Mouse (Mus musculus) limb, embryonic 15.5 days (tissue): ENCODE measurements at regions not wholly inside any gene's neighbourhood (a gene's known extent, or its start where the extent isn't known, plus 50 kb on each side); places are given as distances from the start of the nearest gene placed in this dataset.

Experiments
- ATAC-seq: fragments of 200-750 bp; cut with Nextera tagmentation; 2 replicates; pipeline ENCODE4 v1.8.0; 2017; ENCODE audit warnings: low read depth, moderate TSS enrichment; ENCODE audit not compliant: insufficient number of reproducible peaks, low FRiP score, low TSS enrichment
- H3K27ac ChIP-seq: fragments of 300-500 bp; sonication (generic); 2 replicates; pipeline ENCODE4 v1.5.1; 2015; ENCODE audit warnings: moderate library complexity, mild to moderate bottlenecking, inconsistent platforms
- H3K27me3 ChIP-seq: fragments of 300-500 bp; sonication (generic); 2 replicates; pipeline ENCODE4 v1.6.1; 2015; ENCODE audit warnings: inconsistent platforms
- H3K36me3 ChIP-seq: fragments of 300-500 bp; sonication (generic); 2 replicates; pipeline ENCODE4 v1.6.1; 2015; ENCODE audit warnings: inconsistent platforms
- H3K4me1 ChIP-seq: fragments of 300-500 bp; sonication (generic); 2 replicates; pipeline ENCODE4 v1.6.1; 2015; ENCODE audit warnings: inconsistent platforms
- H3K4me2 ChIP-seq: fragments of 300-500 bp; sonication (generic); 2 replicates; pipeline ENCODE4 v1.6.1; 2015; ENCODE audit warnings: mild to moderate bottlenecking, inconsistent platforms
- H3K4me3 ChIP-seq: fragments of 300-500 bp; sonication (generic); 2 replicates; pipeline ENCODE4 v1.5.1; 2015; ENCODE audit warnings: mild to moderate bottlenecking, inconsistent platforms
- H3K9ac ChIP-seq: fragments of 300-500 bp; sonication (generic); 2 replicates; pipeline ENCODE4 v1.6.1; 2015; ENCODE audit warnings: inconsistent platforms
- H3K9me3 ChIP-seq: fragments of 300-500 bp; sonication (generic); 2 replicates; pipeline ENCODE4 v1.6.1; 2016; ENCODE audit warnings: inconsistent platforms
- WGBS: fragments of 180-500 bp; shearing (Covaris S2); methylation state at CpG from one replicate; pipeline ENCODE4 v1.1.7; 2015; 5-methylcytosine and 5-hydroxymethylcytosine counted together

DNA sequence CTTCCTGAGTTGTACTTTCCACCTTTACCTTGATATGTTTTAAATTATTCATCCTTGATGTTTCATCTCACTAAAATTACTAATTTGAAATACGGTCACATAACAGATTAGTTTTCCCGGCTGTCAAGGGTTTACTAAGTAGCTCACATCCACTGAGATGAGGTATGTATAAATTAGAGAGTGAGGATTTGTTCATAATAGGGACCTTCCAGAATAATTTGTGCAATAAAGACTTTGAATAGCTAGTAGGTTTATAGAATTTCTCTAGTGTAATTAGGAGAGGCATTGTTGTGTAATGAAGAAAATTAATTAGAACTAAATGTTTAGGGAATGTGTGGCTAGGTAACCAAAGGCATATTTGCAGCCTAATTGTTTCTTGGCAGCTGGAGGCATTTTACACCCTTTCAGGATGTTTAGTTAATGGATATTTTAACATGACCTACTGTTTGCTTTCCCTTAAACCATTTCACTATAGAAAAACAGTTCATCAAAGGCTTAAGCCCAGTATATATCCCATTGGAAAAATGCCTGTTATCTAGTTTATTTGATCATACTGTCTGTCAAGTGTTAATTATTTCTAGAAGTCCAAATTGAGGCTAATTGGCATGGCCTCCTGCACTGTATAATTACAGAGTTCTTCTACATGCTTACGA is 70.8 kb downstream of the Mat2b start:
- 55% methylated on average over 3 of the region's 3 CpGs for WGBS

DNA sequence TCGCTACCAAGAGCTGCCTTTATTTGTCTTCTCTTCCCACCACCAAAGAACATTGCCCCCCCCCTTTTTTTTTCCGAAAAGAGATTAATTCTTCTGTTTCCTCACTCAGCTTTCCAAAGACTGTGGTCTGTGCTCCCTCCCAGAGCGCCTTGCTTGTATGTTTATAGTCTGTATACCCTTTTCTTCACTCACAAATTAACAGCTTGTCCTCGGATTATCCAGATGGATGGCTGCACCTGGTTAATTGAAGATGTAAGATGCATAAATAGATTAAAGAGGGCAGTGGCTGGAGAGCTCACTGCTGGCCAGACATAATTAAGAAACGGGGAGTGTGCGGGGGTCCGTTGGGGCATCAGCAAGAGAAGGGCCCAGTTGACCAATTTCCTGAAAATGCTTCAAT is 75.0 kb downstream of the Mat2b start:
- Histone ChIP-seq H3K36me3 (no peaks in the 10 kb centered on the region), H3K4me3 (no peak overlapping the region), H3K4me1 (no peaks in the 10 kb centered on the region), H3K27ac (no peak overlapping the region), H3K9ac (no peak overlapping the region), H3K9me3 (no peaks in the 10 kb centered on the region), H3K27me3 (no peaks in the 10 kb centered on the region), H3K4me2 (no peak overlapping the region)
- 58% methylated on average over 7 of the region's 7 CpGs for WGBS
- ATAC-seq: no peak

More for the DNA sequence above, 70.8 kb downstream of the Mat2b start:
- Histone ChIP-seq H3K4me3 (no peak overlapping the region), H3K36me3 (no peaks in the 10 kb centered on the region), H3K9ac (no peak overlapping the region), H3K27me3 (no peaks in the 10 kb centered on the region), H3K9me3 (no peaks in the 10 kb centered on the region), H3K4me2 (no peak overlapping the region), H3K27ac (no peak overlapping the region), H3K4me1 (no peaks in the 10 kb centered on the region)
- no peak for ATAC-seq

DNA sequence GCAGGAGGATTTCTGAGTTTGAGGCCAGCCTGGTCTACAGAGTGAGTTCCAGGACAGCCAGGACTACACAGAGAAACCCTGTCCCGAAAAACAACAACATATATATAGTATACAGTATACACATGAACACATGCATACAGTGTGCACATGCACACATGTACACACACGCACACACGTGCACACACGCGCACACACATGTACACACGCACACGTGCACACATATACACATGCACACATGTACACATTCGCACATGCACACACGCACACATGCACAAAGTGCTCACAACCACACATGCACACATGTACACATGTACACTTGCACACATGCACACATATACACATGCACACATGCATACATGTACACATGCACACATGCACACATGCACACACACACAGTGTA is 92.0 kb downstream of the Mat2b start:
- WGBS: 92% methylated on average over 9 of the region's 9 CpGs
- Histone ChIP-seq H3K9me3 (no peaks in the 10 kb centered on the region), H3K4me3 (no peak overlapping the region), H3K4me1 (peaks cover 9% of the 10 kb centered on the region; the same call in 1 of the 2 replicates), H3K27me3 (no peaks in the 10 kb centered on the region), H3K36me3 (no peaks in the 10 kb centered on the region), H3K9ac (no peak overlapping the region), H3K27ac (no peak overlapping the region), H3K4me2 (no peak overlapping the region)
- no peak for ATAC-seq

DNA sequence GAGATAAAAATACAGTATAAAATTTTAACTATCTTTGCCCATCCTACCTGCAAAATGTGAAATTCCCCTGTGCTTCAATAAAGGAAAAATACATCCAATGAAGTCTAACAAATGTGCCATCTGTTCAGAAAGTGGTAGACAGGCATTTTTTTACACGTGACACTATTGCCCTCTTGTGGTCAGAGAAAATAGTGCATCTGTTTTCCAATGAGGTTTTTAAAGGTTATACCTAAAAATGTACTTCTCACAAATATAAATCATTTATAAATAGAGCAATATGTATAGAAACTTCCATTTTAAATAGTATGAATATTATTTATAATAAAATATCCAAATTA is 93.5 kb downstream of the Mat2b start:
- Histone ChIP-seq H3K36me3 (no peaks in the 10 kb centered on the region), H3K9ac (no peak overlapping the region), H3K4me1 (peaks cover 9% of the 10 kb centered on the region; the same call in 1 of the 2 replicates), H3K27ac (no peak overlapping the region), H3K4me3 (no peak overlapping the region), H3K4me2 (no peak overlapping the region), H3K9me3 (no peaks in the 10 kb centered on the region), H3K27me3 (no peaks in the 10 kb centered on the region)
- 0% methylated on average over 1 of the region's 1 CpGs for WGBS
- no peak for ATAC-seq

DNA sequence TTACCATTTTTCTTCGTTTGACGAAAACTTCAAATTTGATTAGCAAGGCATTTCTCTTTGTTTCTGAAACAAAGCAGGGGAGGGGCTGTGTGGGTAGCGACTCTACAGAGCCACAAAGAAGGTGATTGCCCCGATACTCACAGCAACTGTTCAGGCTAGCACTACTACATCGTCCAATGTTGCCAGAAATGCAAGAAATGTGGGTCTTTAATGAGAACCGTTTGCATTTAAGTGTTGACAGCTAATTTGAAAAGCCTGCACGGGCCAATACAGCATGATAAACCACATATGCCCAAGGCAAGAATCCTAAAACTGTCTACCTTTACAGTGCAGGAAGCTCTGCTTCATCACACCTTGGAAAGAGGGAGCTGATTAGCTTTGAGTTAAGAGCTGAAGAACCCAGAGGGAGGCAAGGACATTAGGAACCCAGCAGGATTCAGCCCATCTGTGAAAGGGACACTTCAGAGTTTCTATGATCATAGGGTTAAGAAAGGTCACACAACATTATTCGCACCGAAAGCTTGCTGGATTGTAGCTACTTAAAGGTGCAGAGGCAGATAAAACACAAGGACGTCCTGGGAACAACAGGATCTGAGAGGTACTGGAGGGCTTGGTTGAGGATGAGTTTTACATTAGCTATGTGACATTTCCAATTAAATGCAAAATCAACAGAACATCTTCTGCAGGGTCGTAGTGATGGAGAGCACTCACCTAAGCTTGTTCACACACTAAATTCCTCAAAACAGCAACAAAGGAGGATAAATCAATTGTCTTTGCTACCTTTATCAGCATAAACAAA is 94.0 kb downstream of the Mat2b start:
- no peak overlapping the region for H3K9ac ChIP-seq
- no peaks in the 10 kb centered on the region for H3K27me3 ChIP-seq
- WGBS: 13% methylated on average over 11 of the region's 11 CpGs
- no peaks in the 10 kb centered on the region for H3K36me3 ChIP-seq
- H3K27ac ChIP-seq: no peak overlapping the region
- ATAC-seq: no peak
- no peak overlapping the region for H3K4me3 ChIP-seq
- peaks cover 9% of the 10 kb centered on the region; the same call in 1 of the 2 replicates for H3K4me1 ChIP-seq
- H3K4me2 ChIP-seq: no peak overlapping the region
- no peaks in the 10 kb centered on the region for H3K9me3 ChIP-seq

DNA sequence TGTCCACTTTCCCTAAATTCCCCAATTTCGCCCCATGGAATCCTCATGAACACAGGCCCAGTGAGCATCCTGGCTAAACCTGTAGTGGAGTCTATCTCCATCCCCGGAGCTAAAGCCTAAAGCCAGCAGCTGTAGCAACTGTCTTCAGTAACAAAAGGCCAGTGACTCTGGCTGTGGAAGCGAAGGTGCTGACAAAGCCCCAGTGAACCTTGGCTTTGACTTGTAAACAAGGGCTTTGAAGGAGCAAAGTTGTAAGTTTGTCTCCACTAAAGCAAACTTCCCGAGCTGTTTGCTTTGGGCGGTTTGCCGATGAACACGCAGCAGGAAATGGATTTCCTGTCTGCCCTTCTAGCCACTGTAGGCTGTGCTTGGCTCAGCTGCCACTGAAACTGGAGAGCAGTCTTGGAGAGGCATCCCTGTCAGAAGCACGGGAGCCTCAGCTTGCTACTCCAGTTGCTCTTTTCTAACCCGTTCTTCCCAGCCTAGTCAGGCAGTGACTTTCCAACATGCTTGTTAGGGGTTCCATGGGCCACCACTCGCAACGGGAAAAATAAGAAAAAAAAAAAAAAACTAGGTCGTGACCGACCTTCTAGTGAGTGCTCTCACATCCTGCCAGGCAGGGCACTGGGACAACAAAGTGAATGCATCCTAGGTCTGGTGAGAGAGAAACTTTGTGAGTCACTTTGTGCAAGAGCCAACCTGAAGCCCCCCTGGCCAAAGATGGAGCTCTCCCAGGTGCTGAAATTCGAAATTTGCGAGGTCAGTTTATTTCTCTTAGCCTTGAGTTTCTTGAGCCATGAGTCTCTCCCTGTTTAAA is 94.8 kb downstream of the Mat2b start:
- Histone ChIP-seq H3K27me3 (no peaks in the 10 kb centered on the region), H3K4me1 (peaks cover 9% of the 10 kb centered on the region; the same call in 1 of the 2 replicates), H3K27ac (no peak overlapping the region), H3K9me3 (no peaks in the 10 kb centered on the region), H3K36me3 (no peaks in the 10 kb centered on the region), H3K9ac (no peak overlapping the region), H3K4me3 (no peak overlapping the region), H3K4me2 (peak overlapping the region; percentile 24; the same call in 1 of the 2 replicates)
- WGBS: 9% methylated on average over 15 of the region's 15 CpGs
- ATAC-seq: no peak

DNA sequence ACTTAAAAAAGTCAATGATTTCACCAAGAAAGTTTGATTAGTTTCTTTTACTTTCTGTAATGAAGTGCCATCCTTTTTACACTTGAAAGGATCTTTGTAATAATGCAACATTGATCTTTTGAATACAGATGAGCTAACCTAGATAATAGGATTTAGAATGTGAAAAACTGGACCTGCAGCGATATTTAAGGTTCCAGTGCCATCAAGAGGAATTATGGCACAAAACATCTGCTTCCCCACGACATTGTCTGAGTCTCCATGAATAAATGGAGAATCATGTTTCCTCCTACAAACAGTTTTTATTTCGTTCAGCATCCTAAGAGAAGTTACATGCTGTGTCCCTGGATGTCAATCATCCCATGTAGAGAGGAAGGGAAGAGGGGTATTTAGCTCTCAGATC is 98.7 kb downstream of the Mat2b start:
- H3K27me3 ChIP-seq: no peaks in the 10 kb centered on the region
- WGBS: 57% methylated on average over 3 of the region's 3 CpGs
- H3K9me3 ChIP-seq: no peaks in the 10 kb centered on the region
- H3K4me3 ChIP-seq: no peak overlapping the region
- no peak overlapping the region for H3K27ac ChIP-seq
- H3K4me2 ChIP-seq: no peak overlapping the region
- peaks cover 9% of the 10 kb centered on the region; the same call in 1 of the 2 replicates for H3K4me1 ChIP-seq
- H3K36me3 ChIP-seq: no peaks in the 10 kb centered on the region
- no peak for ATAC-seq
- no peak overlapping the region for H3K9ac ChIP-seq

DNA sequence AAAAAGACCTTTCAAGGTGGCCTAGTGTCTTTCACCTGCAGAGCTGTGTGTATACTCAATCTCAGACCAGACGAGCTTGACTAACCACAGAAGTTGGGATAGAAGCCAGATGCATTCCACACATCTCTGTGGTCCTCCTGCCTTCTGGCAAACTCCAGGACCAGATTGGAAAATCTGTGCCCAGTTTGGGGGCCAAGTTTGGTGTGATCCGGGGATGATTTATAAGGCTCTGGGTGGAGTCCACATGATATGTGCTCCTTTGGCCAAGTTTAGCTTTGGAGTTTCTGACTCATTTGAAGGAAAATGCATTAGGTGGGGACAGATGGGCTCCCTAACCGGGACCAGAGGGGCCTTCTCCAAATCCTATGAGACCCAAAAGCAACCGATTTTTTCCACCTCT is 102.9 kb downstream of the Mat2b start:
- Histone ChIP-seq H3K9me3 (no peaks in the 10 kb centered on the region), H3K36me3 (no peaks in the 10 kb centered on the region), H3K4me2 (no peak overlapping the region), H3K4me3 (no peak overlapping the region), H3K9ac (no peak overlapping the region), H3K4me1 (no peaks in the 10 kb centered on the region), H3K27ac (no peak overlapping the region), H3K27me3 (no peaks in the 10 kb centered on the region)
- WGBS: 41% methylated on average over 4 of the region's 4 CpGs
- ATAC-seq: peak; percentile 40; the same call in 1 of the 2 replicates

DNA sequence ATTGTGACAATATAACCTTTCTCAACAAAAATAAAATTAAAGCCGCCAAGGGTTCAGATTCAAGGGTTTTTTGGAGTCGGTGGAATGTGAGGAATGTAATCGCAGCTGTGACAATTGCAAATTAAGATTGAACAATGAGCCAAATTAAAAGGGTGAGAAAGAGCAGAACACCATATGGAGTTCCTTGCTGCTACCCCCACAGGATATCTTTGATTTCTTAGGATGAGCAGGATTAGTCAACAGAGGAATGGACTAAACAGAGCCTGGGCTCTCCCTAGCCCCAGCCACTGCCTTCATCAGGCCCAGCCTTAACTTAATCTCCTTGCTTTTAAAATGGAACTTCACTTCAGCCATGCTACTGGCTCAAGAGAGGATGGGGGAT is 121.3 kb downstream of the Mat2b start:
- no peaks in the 10 kb centered on the region for H3K9me3 ChIP-seq
- H3K36me3 ChIP-seq: no peaks in the 10 kb centered on the region
- 34% methylated on average over 3 of the region's 3 CpGs for WGBS
- H3K27me3 ChIP-seq: no peaks in the 10 kb centered on the region
- no peak overlapping the region for H3K4me2 ChIP-seq
- H3K4me1 ChIP-seq: no peaks in the 10 kb centered on the region
- no peak overlapping the region for H3K9ac ChIP-seq
- H3K27ac ChIP-seq: no peak overlapping the region
- H3K4me3 ChIP-seq: no peak overlapping the region
- no peak for ATAC-seq

DNA sequence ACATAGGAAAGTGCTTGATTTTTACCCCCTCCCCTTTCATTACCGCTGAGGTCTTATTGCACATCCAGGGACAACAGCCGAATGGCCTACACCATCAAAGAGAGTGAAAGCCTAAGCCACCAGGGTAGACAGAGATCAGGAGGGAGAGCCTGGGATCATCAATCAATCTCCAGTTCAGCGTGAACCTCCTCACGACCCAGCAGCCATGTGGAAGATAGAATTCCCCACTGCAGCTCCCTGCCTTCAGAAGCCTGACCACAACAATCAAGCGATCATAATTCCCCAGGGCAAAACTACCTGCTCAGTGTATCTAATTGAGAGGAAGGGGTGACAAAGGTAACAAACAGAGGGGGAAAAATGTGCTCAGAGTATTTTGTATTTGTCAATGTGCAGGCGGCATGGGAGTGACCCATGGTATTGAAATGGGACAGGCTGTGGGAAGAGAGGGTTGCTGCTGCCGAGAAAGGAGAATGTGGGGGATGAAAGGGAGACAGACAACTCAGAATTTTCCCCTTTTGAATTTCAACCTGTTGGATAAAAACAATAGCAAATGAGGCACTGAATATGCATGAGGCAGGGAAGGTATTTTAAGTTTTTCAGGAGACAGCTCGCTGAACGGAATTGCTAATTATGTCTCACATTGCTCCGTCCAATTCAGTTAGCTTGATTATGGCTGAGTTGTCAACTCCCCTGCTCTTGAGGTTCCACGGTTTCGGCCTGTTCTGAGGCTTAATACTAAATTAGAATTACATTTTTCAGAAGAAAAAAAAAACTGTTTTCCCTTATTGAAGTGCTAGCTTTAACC is 121.8 kb downstream of the Mat2b start:
- 29% methylated on average over 12 of the region's 12 CpGs for WGBS
- Histone ChIP-seq H3K4me1 (no peaks in the 10 kb centered on the region), H3K4me3 (no peak overlapping the region), H3K27me3 (no peaks in the 10 kb centered on the region), H3K27ac (no peak overlapping the region), H3K36me3 (no peaks in the 10 kb centered on the region), H3K9me3 (no peaks in the 10 kb centered on the region), H3K9ac (no peak overlapping the region), H3K4me2 (no peak overlapping the region)
- ATAC-seq: no peak

DNA sequence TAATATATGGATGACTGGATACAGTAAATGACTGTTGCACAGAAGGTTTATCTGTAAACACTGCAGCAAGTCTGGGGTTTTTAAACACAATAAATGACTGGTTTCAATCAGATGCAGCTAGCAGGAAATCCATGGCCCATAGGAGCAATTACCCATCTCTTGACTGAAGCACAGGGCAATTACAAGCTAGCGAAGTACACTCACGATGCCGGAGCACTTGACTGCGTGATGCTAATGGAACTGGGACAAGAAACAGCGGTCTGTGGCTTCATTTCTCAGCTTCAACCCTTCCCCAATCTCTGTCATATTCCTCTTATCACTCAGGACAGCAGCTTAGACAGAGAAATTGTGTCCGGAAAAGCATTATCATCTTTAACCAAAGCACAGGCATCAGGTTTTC is 132.1 kb downstream of the Mat2b start:
- no peaks in the 10 kb centered on the region for H3K4me1 ChIP-seq
- no peak overlapping the region for H3K9ac ChIP-seq
- no peaks in the 10 kb centered on the region for H3K27me3 ChIP-seq
- H3K27ac ChIP-seq: no peak overlapping the region
- no peaks in the 10 kb centered on the region for H3K36me3 ChIP-seq
- ATAC-seq: no peak
- no peak overlapping the region for H3K4me2 ChIP-seq
- H3K9me3 ChIP-seq: no peaks in the 10 kb centered on the region
- H3K4me3 ChIP-seq: no peak overlapping the region
- whole genome bisulfite sequencing: 65% methylated on average over 6 of the region's 6 CpGs
